Mouse (Mus musculus): ENCODE measurements around the gene Ube2v1. TPM values are rescaled to one million over a fixed set of nuclear protein-coding genes. Genes with fewer than 3 reads are reported as not detected.
"Not testable (repeated sequence)": the region's sequence is repeated elsewhere in the genome, so short reads cannot be mapped to it uniquely, and the experiment has no call there.

Ube2v1 gene
- polyA plus RNA-seq, 1 experiment: 21.6 TPM

GRCm38 (mm10) chr2:167652694-167653093 is 20.8 kb upstream of the Ube2v1 start:
- no peaks in the 10 kb centered on the region for H3K36me3 ChIP-seq (ENCODE audit: control insufficient read depth, insufficient read depth, low read length)
- TF ChIP-seq CTCF (IDR thresholded peaks at IDR 0.05; ENCODE audit: control insufficient read depth, insufficient read depth, insufficient replicate concordance, low read depth, low read length) (no peak), POLR2A (IDR thresholded peaks at IDR 0.05; ENCODE audit: control insufficient read depth, low read depth, low read length) (no peak; the same call in 1 of the 2 replicates)
- no peak overlapping the region for H3K27ac ChIP-seq (ENCODE audit: control insufficient read depth, insufficient read depth, low read depth, low read length)

GRCm38 (mm10) chr2:167651622-167652021 is 19.7 kb upstream of the Ube2v1 start:
- H3K36me3 ChIP-seq (ENCODE audit: control insufficient read depth, insufficient read depth, low read length): no peaks in the 10 kb centered on the region
- H3K27ac ChIP-seq (ENCODE audit: control insufficient read depth, insufficient read depth, low read depth, low read length): no peak overlapping the region
- TF ChIP-seq CTCF (IDR thresholded peaks at IDR 0.05; ENCODE audit: control insufficient read depth, insufficient read depth, insufficient replicate concordance, low read depth, low read length): no peak
- no peak for TF ChIP-seq POLR2A (IDR thresholded peaks at IDR 0.05; ENCODE audit: control insufficient read depth, low read depth, low read length)
- peaks cover 3% of the 10 kb centered on the region for H3K4me1 ChIP-seq (ENCODE audit: control insufficient read depth, insufficient read depth, low read length)
- no peaks in the 10 kb centered on the region for H3K27me3 ChIP-seq (ENCODE audit: control insufficient read depth, insufficient read depth, low read length)
- H3K4me3 ChIP-seq (ENCODE audit: control insufficient read depth, low read depth, low read length): peak overlapping the region; percentile 53

More at GRCm38 (mm10) chr2:167652694-167653093, 20.8 kb upstream of the Ube2v1 start:
- H3K27me3 ChIP-seq (ENCODE audit: control insufficient read depth, insufficient read depth, low read length): no peaks in the 10 kb centered on the region
- H3K4me1 ChIP-seq (ENCODE audit: control insufficient read depth, insufficient read depth, low read length): peaks cover 3% of the 10 kb centered on the region
- peak overlapping the region; percentile 53; the same call in 1 of the 2 replicates for H3K4me3 ChIP-seq (ENCODE audit: control insufficient read depth, low read depth, low read length)

- H3K4me1 ChIP-seq (ENCODE audit: control insufficient read depth, insufficient read depth, low read length): peaks cover 3% of the 10 kb centered on the region
- no peaks in the 10 kb centered on the region for H3K36me3 ChIP-seq (ENCODE audit: control insufficient read depth, insufficient read depth, low read length)
- no peak overlapping the region for H3K4me3 ChIP-seq (ENCODE audit: control insufficient read depth, low read depth, low read length)
- TF ChIP-seq CTCF (IDR thresholded peaks at IDR 0.05; ENCODE audit: control insufficient read depth, insufficient read depth, insufficient replicate concordance, low read depth, low read length): no peak
- no peak for TF ChIP-seq POLR2A (IDR thresholded peaks at IDR 0.05; ENCODE audit: control insufficient read depth, low read depth, low read length)
- no peak overlapping the region for H3K27ac ChIP-seq (ENCODE audit: control insufficient read depth, insufficient read depth, low read depth, low read length)
- no peaks in the 10 kb centered on the region for H3K27me3 ChIP-seq (ENCODE audit: control insufficient read depth, insufficient read depth, low read length)
These were observed 17.6 kb upstream of the Ube2v1 start for GRCm38 (mm10) chr2:167649290-167650032.

DNA sequence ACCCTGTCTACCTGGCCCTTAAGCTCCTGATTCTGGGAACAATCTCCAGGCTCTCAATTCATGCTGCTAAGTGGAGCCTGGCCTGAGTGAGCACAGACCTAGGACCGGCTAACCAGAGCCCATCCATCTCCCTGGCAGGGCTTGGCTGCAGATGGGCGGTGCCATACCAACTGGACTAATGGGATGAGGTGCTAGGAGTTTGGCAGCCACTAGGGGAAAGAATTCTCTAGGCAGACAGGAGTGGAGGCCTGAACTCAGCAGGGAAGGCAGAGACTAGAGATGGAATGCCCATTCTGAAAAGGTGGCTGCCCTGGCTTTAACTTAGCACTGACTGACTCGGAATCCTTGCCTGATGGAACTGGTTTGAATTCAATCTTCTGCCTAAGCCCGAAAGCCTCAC is 14.5 kb upstream of the Ube2v1 start:
- no peak overlapping the region for H3K4me3 ChIP-seq (ENCODE audit: control insufficient read depth, low read depth, low read length)
- TF ChIP-seq POLR2A (IDR thresholded peaks at IDR 0.05; ENCODE audit: control insufficient read depth, low read depth, low read length): no peak
- no peaks in the 10 kb centered on the region for H3K4me1 ChIP-seq (ENCODE audit: control insufficient read depth, insufficient read depth, low read length)
- no peaks in the 10 kb centered on the region for H3K36me3 ChIP-seq (ENCODE audit: control insufficient read depth, insufficient read depth, low read length)
- no peaks in the 10 kb centered on the region for H3K27me3 ChIP-seq (ENCODE audit: control insufficient read depth, insufficient read depth, low read length)
- H3K27ac ChIP-seq (ENCODE audit: control insufficient read depth, insufficient read depth, low read depth, low read length): no peak overlapping the region

DNA sequence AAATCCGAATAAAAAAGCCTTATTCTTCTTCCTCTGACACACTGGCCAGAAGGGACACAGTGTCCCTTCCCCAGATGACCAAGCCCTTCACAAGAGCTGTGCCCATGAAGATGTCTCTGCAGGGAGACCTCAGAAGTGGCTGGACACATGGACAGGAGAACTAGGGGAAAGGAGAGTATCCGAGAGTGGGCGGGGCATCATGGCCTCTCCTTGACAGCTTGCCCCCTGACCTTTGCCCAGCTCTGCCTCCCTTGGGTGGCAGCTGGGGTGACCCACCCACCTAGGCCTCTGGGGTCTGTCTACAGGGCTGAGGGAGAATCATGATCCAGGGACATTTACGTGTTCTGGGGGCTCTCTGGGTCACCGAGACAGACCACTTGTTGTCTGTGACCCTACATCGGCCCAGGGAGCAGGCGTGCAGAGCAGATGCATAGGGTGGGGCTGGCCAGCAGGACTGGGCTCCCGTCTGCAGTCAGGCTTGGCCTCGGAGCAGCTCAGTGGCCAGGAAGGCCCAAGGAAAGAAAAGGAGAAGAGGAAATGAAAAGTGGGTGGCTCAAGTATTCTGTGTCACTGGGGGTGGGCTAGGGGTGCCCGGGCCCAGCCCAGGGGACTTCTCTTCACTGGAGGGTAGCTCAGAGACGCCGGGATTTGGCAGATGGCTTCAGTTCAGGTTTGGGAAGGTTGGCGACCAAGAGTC is 11.6 kb upstream of the Ube2v1 start:
- not testable (repeated sequence) for H3K27me3 ChIP-seq (ENCODE audit: control insufficient read depth, insufficient read depth, low read length); H3K4me1 ChIP-seq (ENCODE audit: control insufficient read depth, insufficient read depth, low read length); H3K27ac ChIP-seq (ENCODE audit: control insufficient read depth, insufficient read depth, low read depth, low read length); H3K4me3 ChIP-seq (ENCODE audit: control insufficient read depth, low read depth, low read length); H3K36me3 ChIP-seq (ENCODE audit: control insufficient read depth, insufficient read depth, low read length)

GRCm38 (mm10) chr2:167642164-167642563 is 10.3 kb upstream of the Ube2v1 start:
- Histone ChIP-seq H3K4me3 (ENCODE audit: control insufficient read depth, low read depth, low read length) (no peak overlapping the region), H3K27ac (ENCODE audit: control insufficient read depth, insufficient read depth, low read depth, low read length) (no peak overlapping the region), H3K27me3 (ENCODE audit: control insufficient read depth, insufficient read depth, low read length) (no peaks in the 10 kb centered on the region)

DNA sequence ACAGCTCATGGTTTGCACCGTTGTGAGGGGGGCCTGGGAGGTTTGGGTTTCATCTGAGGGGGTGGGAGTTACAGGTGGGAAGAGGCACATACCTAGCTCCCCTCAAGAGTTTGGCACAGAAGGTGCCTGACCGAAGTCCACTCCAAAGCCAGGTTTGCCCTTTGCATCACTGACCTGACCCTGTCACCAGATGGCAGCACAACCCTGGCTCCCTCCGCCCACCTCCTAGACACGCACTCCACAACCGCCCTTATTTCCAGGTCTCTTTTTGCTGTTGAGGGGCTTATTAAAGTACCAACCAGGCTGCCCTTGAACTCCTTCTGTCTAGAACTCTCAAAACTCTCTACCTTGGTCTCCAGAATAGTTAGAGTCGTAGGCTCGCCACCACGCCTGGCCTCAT is 9.4 kb upstream of the Ube2v1 start:
- no peak overlapping the region for H3K27ac ChIP-seq (ENCODE audit: control insufficient read depth, insufficient read depth, low read depth, low read length)
- TF ChIP-seq POLR2A (IDR thresholded peaks at IDR 0.05; ENCODE audit: control insufficient read depth, low read depth, low read length): no peak
- peak; percentile 77; the same call in 1 of the 2 replicates for TF ChIP-seq CTCF (IDR thresholded peaks at IDR 0.05; ENCODE audit: control insufficient read depth, insufficient read depth, insufficient replicate concordance, low read depth, low read length)
- no peaks in the 10 kb centered on the region for H3K27me3 ChIP-seq (ENCODE audit: control insufficient read depth, insufficient read depth, low read length)
- no peaks in the 10 kb centered on the region for H3K4me1 ChIP-seq (ENCODE audit: control insufficient read depth, insufficient read depth, low read length)
- no peaks in the 10 kb centered on the region for H3K36me3 ChIP-seq (ENCODE audit: control insufficient read depth, insufficient read depth, low read length)
- H3K4me3 ChIP-seq (ENCODE audit: control insufficient read depth, low read depth, low read length): no peak overlapping the region

More at GRCm38 (mm10) chr2:167642164-167642563, 10.3 kb upstream of the Ube2v1 start:
- TF ChIP-seq POLR2A (IDR thresholded peaks at IDR 0.05; ENCODE audit: control insufficient read depth, low read depth, low read length) (no peak), CTCF (IDR thresholded peaks at IDR 0.05; ENCODE audit: control insufficient read depth, insufficient read depth, insufficient replicate concordance, low read depth, low read length) (no peak)
- Histone ChIP-seq H3K36me3 (ENCODE audit: control insufficient read depth, insufficient read depth, low read length) (no peaks in the 10 kb centered on the region), H3K4me1 (ENCODE audit: control insufficient read depth, insufficient read depth, low read length) (no peaks in the 10 kb centered on the region)

All from testis, adult 2 months (tissue).